Mouse (Mus musculus) heart, embryonic 13.5 days (tissue): ENCODE results near the gene Fus. TPM values are rescaled to one million over a fixed set of nuclear protein-coding genes. Genes with fewer than 3 reads are reported as not detected.
"Not testable (repeated sequence)": the region's sequence is repeated elsewhere in the genome, so short reads cannot be mapped to it uniquely, and the experiment has no call there.

Experiments
- ATAC-seq: fragments of 200-750 bp; cut with Nextera tagmentation; 2 replicates; pipeline ENCODE4 v1.8.0; 2017; ENCODE audit warnings: moderate TSS enrichment; ENCODE audit not compliant: insufficient number of reproducible peaks, low FRiP score, low TSS enrichment; ENCODE audit errors: extremely low read depth
- H3K27ac ChIP-seq: fragments of 300-500 bp; sonication (generic); replicated peaks from 2 replicates; pipeline ENCODE4 v1.5.1; 2015; ENCODE audit warnings: moderate library complexity, mild to moderate bottlenecking, inconsistent platforms
- H3K27me3 ChIP-seq: fragments of 300-500 bp; sonication (generic); replicated peaks from 2 replicates; pipeline ENCODE4 v1.6.1; 2015; ENCODE audit warnings: mild to moderate bottlenecking, inconsistent platforms
- H3K36me3 ChIP-seq: fragments of 300-500 bp; sonication (generic); 2 replicates; pipeline ENCODE4 v1.6.1; 2015; ENCODE audit warnings: mild to moderate bottlenecking, inconsistent platforms
- H3K4me1 ChIP-seq: fragments of 300-500 bp; sonication (generic); 2 replicates; pipeline ENCODE4 v1.6.1; 2015; ENCODE audit warnings: inconsistent platforms
- H3K4me2 ChIP-seq: fragments of 300-500 bp; sonication (generic); 2 replicates; pipeline ENCODE4 v1.6.1; 2015; ENCODE audit warnings: inconsistent platforms, mild to moderate bottlenecking, moderate library complexity
- H3K4me3 ChIP-seq: fragments of 300-500 bp; sonication (generic); 2 replicates; pipeline ENCODE4 v1.5.1; 2015; ENCODE audit warnings: moderate library complexity, mild to moderate bottlenecking, inconsistent platforms
- H3K9ac ChIP-seq: fragments of 300-500 bp; sonication (generic); 2 replicates; pipeline ENCODE4 v1.6.1; 2015; ENCODE audit warnings: inconsistent platforms, mild to moderate bottlenecking, moderate library complexity
- H3K9me3 ChIP-seq: fragments of 300-500 bp; sonication (generic); 2 replicates; pipeline ENCODE4 v1.6.1; 2016; ENCODE audit warnings: inconsistent platforms
- WGBS: fragments of 180-500 bp; shearing (Covaris S2); methylation state at CpG from one replicate; pipeline ENCODE4 v1.1.7; 2015; ENCODE audit warnings: mixed read lengths; 5-methylcytosine and 5-hydroxymethylcytosine counted together
- polyA plus RNA-seq: library from polyadenylated mRNA; unstranded; fragments of >200 nt; fragmentation: Nextera tagmentation; extraction: Ambion mirVana; gene quantifications from 2 replicates; pipeline ENCODE4 v1.2.1, GENCODE M21; 2015

Gene Fus
- polyA plus RNA-seq, 1 experiment from 2014 or later, result 310 TPM

DNA sequence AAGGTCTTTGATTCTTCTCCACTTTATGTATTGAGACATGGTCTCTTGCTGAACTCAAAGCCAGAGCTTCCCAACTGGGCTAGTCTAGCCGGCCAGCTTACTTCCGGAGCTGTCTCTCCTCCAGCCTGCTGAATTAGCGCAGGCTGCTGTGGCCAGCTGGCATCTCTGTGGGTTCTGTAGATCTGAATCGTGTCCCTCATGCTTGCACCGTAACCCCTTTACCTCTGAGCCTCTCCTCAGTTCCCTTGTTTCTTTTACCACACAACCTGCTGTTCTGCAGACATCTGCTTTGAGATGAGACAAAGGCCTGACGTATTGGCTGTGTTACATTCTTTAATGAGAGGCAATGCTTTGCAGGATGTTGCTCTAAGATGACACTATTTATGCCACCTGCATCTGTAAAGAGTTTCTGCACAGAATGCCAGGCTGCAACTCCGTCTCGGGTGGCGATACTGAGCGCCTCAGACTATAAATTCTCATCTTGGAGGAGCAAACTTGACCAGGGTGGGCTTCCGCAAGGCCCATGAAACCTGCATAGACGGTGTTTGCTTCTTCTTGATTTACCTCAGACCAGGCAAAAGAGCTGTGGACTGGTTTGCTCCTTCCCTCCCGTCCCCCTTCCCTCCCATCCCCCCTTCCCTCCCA lies 45.0 kb downstream of the Fus start:
- Histone ChIP-seq H3K27me3 (peaks cover 29% of the 10 kb centered on the region), H3K27ac (no peak overlapping the region), H3K9me3 (no peaks in the 10 kb centered on the region), H3K9ac (no peak overlapping the region), H3K4me2 (no peak overlapping the region), H3K4me3 (no peak overlapping the region), H3K36me3 (no peaks in the 10 kb centered on the region), H3K4me1 (peaks cover 9% of the 10 kb centered on the region; the same call in 1 of the 2 replicates)
- no peak for ATAC-seq
- WGBS, result 76% methylated on average over 13 of the region's 13 CpGs

DNA sequence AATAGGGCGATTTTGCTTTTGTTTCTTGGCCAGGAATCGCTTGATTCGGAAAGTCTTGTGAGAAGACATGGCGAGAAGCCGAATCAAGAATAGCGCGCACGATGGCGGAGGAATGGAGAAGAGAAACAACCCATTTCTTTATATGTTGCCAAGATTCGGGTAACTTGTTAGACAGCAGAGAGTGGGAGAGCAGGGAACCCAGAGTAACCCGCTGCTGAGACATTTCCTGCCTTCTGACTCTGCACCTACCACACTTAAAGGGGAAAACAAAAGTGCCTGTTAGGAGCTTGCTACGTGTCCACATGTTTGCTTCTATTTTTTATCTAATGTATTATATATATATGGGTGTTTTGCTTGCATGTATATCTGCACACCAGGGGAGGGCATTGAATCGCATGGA lies 45.9 kb downstream of the Fus start:
- peaks cover 9% of the 10 kb centered on the region; the same call in 1 of the 2 replicates for H3K4me1 ChIP-seq
- no peak for ATAC-seq
- no peak overlapping the region for H3K9ac ChIP-seq
- no peaks in the 10 kb centered on the region for H3K9me3 ChIP-seq
- H3K27ac ChIP-seq, result no peak overlapping the region
- H3K4me2 ChIP-seq, result no peak overlapping the region
- peaks cover 20% of the 10 kb centered on the region for H3K27me3 ChIP-seq
- 82% methylated on average over 13 of the region's 13 CpGs for WGBS
- H3K4me3 ChIP-seq, result no peak overlapping the region
- H3K36me3 ChIP-seq, result no peaks in the 10 kb centered on the region

DNA sequence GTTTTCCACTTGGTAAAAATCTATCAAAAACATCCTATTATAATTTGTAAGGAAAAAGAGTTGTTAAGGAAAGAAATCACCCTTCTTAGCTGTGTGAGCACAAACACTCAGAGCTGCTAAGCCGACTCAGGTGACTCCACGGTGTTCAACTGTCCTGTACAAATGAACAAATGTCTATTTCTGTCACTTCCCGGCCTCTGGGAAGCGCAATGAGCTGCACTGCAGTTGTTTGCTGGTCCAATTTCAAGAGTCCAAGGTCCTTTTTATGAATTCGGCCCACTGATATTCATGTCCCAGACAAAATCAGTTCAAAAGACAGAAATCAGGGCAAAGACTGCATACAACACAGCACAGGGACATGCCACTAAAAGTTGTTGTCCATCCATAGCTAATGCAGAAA lies 48.9 kb downstream of the Fus start:
- not testable (repeated sequence) for H3K4me2 ChIP-seq, H3K27me3 ChIP-seq, H3K9me3 ChIP-seq, H3K27ac ChIP-seq, H3K4me3 ChIP-seq, H3K9ac ChIP-seq, ATAC-seq, H3K4me1 ChIP-seq, H3K36me3 ChIP-seq
- WGBS, result 66% methylated on average over 5 of the region's 5 CpGs

DNA sequence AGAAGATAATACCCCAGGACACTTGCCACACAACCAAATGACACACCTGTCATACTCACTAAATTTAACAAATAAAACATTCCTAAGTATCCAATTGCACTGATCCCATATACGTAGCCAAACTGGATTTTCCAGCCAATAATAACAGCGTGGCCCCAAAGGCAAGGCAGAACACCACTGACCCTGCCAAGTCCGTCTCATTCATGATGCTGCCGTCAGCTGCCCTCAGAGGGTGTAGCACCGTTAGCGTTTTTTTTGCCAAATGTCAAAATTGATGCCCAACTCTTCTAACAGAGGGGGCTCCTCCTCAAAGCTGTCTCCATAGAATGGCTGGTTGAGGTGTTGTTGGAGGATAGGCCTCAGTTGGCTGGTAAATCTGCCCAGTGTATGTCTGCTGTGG lies 49.4 kb downstream of the Fus start:
- no peaks in the 10 kb centered on the region for H3K9me3 ChIP-seq
- no peak overlapping the region for H3K9ac ChIP-seq
- no peaks in the 10 kb centered on the region for H3K4me1 ChIP-seq
- H3K27me3 ChIP-seq, result no peaks in the 10 kb centered on the region
- no peak overlapping the region for H3K4me2 ChIP-seq
- no peak for ATAC-seq
- WGBS, result 87% methylated on average over 6 of the region's 6 CpGs
- no peak overlapping the region for H3K27ac ChIP-seq
- no peaks in the 10 kb centered on the region for H3K36me3 ChIP-seq
- no peak overlapping the region for H3K4me3 ChIP-seq

DNA sequence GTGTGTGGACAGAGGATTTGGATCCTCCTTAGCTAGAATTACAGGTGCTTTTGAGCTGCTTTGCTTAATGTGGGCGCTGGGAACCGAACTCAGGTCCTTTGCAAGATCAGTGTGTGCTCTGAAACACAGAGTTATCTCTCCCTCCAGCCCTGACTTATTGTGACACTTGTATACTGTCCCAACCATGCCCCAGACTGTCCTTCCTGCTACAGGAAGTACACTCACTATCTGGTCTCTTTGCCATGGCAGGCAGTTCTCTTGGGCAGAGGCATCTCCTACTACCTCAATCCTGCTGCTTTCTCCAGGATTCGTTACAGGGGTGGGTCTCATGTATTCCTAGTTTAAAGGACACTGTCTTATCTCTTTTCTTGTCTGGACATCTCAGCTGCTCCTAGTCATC lies 51.0 kb downstream of the Fus start:
- Histone ChIP-seq H3K36me3 (no peaks in the 10 kb centered on the region), H3K9ac (no peak overlapping the region), H3K9me3 (0 out of 2 replicates have a peak, but pooled peaks cover 4% of the 10 kb centered on the region), H3K4me2 (no peak overlapping the region), H3K4me1 (no peaks in the 10 kb centered on the region), H3K27ac (no peak overlapping the region), H3K4me3 (no peak overlapping the region), H3K27me3 (no peaks in the 10 kb centered on the region)
- ATAC-seq, result no peak
- WGBS, result 78% methylated on average over 3 of the region's 3 CpGs

DNA sequence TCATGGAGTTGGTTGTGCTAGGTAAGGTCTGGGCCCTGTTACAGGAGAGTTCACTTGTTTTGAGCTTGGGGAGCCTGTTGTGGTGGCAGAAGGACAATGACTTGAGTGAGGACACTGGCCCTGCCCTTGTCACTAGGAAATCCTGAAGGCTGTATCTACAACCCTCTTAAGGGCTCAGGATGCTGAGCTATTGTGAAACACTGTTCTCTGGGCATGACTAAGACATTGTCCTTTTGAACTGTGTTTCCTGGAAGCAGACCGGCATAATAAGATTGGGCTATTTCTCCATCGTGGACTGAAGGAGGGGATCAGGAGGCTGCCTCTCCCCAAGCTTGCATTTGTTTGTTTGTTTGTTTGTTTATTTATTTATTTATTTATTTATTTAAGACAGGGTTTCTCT lies 51.9 kb downstream of the Fus start:
- no peaks in the 10 kb centered on the region for H3K4me1 ChIP-seq
- no peak overlapping the region for H3K27ac ChIP-seq
- ATAC-seq, result no peak
- 0 out of 2 replicates have a peak, but pooled peaks cover 4% of the 10 kb centered on the region for H3K9me3 ChIP-seq
- WGBS, result 68% methylated on average over 2 of the region's 2 CpGs
- H3K27me3 ChIP-seq, result no peaks in the 10 kb centered on the region
- H3K36me3 ChIP-seq, result no peaks in the 10 kb centered on the region
- H3K9ac ChIP-seq, result no peak overlapping the region
- H3K4me2 ChIP-seq, result no peak overlapping the region
- H3K4me3 ChIP-seq, result no peak overlapping the region

DNA sequence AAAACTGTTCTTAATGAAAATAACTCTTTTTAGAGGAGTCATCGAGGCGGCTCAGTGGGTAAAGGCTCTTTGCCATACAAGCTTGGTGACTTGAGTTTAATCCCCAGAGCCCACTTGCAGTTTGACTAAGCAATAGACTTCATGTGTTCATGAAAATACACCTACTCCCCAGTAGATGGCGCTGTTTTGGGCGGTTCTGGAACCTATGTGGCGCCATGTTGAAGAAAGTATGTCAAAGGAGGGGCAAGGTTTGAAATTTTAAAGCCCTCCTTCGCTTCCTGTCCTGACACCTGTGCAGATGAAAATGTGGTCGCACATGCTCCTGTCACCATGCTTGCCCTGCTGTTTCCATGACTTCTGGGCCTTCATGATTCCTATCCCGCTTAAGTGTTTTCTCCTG lies 55.7 kb downstream of the Fus start:
- H3K4me1 ChIP-seq, result no peaks in the 10 kb centered on the region
- H3K4me3 ChIP-seq, result no peak overlapping the region
- H3K9ac ChIP-seq, result no peak overlapping the region
- H3K9me3 ChIP-seq, result 0 out of 2 replicates have a peak, but pooled peaks cover 4% of the 10 kb centered on the region
- no peaks in the 10 kb centered on the region for H3K36me3 ChIP-seq
- H3K27me3 ChIP-seq, result no peaks in the 10 kb centered on the region
- ATAC-seq, result no peak
- no peak overlapping the region for H3K4me2 ChIP-seq
- no peak overlapping the region for H3K27ac ChIP-seq
- WGBS, result 59% methylated on average over 8 of the region's 8 CpGs

DNA sequence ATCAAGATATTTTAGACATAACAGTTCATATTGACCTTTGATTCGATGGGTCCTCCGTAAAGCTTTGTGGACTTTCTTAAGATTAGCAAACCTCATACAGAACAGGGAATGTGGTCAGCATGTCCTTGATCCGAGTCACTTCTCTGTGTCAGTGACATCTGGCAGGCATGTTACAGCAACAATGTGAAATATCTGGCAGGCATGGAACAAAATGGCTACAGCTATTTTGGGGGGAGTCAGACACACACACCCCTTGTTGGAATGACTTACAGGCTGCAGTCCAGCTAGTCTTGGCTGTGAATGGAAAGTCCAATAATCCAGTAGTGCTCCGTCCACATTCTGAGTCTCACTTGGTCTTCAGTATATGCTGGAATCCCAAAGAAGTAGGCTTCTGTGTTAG lies 56.3 kb downstream of the Fus start:
- no peaks in the 10 kb centered on the region for H3K4me1 ChIP-seq
- no peak overlapping the region for H3K9ac ChIP-seq
- no peaks in the 10 kb centered on the region for H3K36me3 ChIP-seq
- no peak for ATAC-seq
- 0 out of 2 replicates have a peak, but pooled peaks cover 4% of the 10 kb centered on the region for H3K9me3 ChIP-seq
- H3K27me3 ChIP-seq, result no peaks in the 10 kb centered on the region
- 63% methylated on average over 4 of the region's 4 CpGs for WGBS
- H3K4me2 ChIP-seq, result no peak overlapping the region
- no peak overlapping the region for H3K4me3 ChIP-seq
- H3K27ac ChIP-seq, result no peak overlapping the region

DNA sequence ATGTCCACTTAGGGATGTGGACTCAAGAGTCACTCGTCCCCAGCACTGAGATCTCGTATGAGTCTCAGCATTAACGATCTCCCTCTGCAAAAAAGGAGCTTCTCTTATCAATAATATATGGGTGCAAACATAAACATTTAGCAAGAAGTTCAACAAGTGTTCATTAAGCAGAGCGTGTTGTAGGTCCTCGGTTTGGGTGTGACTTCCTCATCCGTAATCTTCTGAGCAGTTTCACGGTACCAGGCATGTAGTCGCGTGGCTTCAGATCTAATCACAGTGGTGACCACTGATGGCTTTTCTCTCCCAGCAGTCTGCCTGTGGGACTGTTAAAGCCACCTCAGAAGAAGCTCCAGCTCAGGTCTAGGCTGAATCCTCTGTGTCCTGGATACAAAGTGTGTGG lies 57.1 kb downstream of the Fus start:
- H3K9me3 ChIP-seq, result 0 out of 2 replicates have a peak, but pooled peaks cover 4% of the 10 kb centered on the region
- WGBS, result 84% methylated on average over 9 of the region's 9 CpGs
- H3K36me3 ChIP-seq, result no peaks in the 10 kb centered on the region
- H3K4me1 ChIP-seq, result no peaks in the 10 kb centered on the region
- no peak for ATAC-seq
- H3K27ac ChIP-seq, result no peak overlapping the region
- H3K4me3 ChIP-seq, result no peak overlapping the region
- no peak overlapping the region for H3K4me2 ChIP-seq
- no peak overlapping the region for H3K9ac ChIP-seq
- H3K27me3 ChIP-seq, result no peaks in the 10 kb centered on the region

DNA sequence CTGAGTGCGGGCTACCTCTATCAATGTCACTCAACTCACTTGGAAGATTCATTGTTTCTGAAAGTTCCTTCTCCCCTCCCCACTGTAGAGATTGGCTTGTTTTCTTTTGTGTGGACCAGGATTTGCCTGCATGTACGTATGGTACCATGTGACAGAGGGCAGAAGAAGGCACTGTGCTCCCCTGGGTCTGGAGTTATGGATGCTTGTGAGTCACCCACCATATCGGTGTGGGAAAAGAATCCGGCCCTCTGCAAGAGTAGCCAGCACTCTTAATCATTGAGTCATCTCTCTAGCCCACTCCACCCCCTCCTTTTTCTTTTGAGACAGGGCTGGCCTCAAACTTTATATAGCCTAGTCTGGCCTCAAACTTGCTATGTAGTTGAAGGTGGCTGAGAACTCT lies 57.7 kb downstream of the Fus start:
- Histone ChIP-seq H3K4me3 (no peak overlapping the region), H3K27me3 (no peaks in the 10 kb centered on the region), H3K36me3 (no peaks in the 10 kb centered on the region), H3K9ac (no peak overlapping the region), H3K9me3 (0 out of 2 replicates have a peak, but pooled peaks cover 4% of the 10 kb centered on the region), H3K4me1 (no peaks in the 10 kb centered on the region), H3K27ac (no peak overlapping the region), H3K4me2 (no peak overlapping the region)
- WGBS, result 71% methylated on average over 4 of the region's 4 CpGs
- no peak for ATAC-seq

DNA sequence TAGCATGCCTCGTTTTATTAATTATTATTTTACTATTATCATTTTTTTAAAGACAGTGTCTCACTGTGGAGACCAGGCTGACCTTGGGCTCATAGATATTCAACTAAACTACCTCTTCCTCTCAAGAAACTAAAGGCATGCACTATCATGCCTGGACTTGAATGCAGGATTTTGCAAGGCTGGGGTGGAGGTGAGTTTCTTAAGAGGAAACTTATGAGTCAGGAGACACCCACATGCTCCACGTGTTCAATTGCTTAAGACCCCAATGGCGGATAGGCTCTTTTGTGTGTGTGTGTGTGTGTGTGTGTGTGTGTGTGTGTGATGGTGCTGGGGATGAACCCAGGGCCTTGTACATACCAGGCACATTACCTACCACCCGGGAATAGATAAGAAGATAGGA lies 58.1 kb downstream of the Fus start:
- 70% methylated on average over 4 of the region's 4 CpGs for WGBS
- no peak overlapping the region for H3K27ac ChIP-seq
- H3K4me2 ChIP-seq, result no peak overlapping the region
- H3K27me3 ChIP-seq, result no peaks in the 10 kb centered on the region
- ATAC-seq, result no peak
- no peaks in the 10 kb centered on the region for H3K36me3 ChIP-seq
- H3K4me3 ChIP-seq, result no peak overlapping the region
- no peaks in the 10 kb centered on the region for H3K4me1 ChIP-seq
- H3K9me3 ChIP-seq, result 0 out of 2 replicates have a peak, but pooled peaks cover 4% of the 10 kb centered on the region
- H3K9ac ChIP-seq, result no peak overlapping the region

DNA sequence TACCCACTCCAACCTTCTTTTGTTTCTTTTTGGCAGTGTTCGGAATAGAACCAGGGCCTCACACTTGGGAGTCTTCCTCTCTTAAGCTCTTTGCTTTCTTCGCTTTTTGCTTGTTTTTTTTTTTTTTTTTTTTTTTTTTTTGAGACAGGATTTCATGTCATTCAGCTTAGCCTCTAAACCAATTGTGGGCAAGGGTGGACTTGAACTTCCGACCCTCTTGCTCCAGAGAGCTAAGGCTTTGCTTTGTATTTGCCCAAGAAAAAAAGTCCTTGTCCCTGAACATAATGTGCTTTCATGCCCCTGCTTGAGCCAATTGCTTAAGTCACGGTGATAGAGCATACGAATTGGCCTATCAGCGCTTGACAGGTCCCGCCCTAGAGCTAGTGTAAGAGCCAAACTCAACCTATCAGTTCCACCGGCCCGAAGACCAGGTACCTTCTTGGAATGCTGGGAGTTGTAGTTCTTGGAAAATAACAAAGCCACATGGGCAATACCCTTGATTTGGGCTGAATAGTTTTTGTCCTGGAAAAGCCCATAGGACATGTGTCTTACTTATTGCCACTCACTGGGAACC lies 64.2 kb downstream of the Fus start:
- no peak overlapping the region for H3K27ac ChIP-seq
- no peaks in the 10 kb centered on the region for H3K9me3 ChIP-seq
- WGBS, result 36% methylated on average over 9 of the region's 9 CpGs
- H3K4me1 ChIP-seq, result peaks cover 3% of the 10 kb centered on the region; the same call in 1 of the 2 replicates
- no peaks in the 10 kb centered on the region for H3K27me3 ChIP-seq
- no peak overlapping the region for H3K4me3 ChIP-seq
- H3K4me2 ChIP-seq, result no peak overlapping the region
- no peaks in the 10 kb centered on the region for H3K36me3 ChIP-seq
- H3K9ac ChIP-seq, result no peak overlapping the region
- ATAC-seq, result no peak
